Mouse (Mus musculus) ES-E14 (cell line): ENCODE measurements around the gene Hist1h2ba.

Experiments used
- CHD2 ChIP-seq: IDR thresholded peaks from 2 replicates; pipeline ENCODE4 v1.6.1; 2014; ENCODE audit warnings: mild to moderate bottlenecking, low read depth, low read length, inconsistent platforms
- HCFC1 ChIP-seq: IDR thresholded peaks from 2 replicates; pipeline ENCODE4 v1.6.1; 2012; ENCODE audit warnings: low read length, inconsistent platforms, borderline replicate concordance; ENCODE audit not compliant: insufficient read depth
- MAFK ChIP-seq: IDR thresholded peaks from 2 replicates; pipeline ENCODE4 v1.6.1; 2014; ENCODE audit warnings: mild to moderate bottlenecking, low read depth, low read length, inconsistent platforms; ENCODE audit not compliant: insufficient read depth
- ZNF384 ChIP-seq: IDR thresholded peaks from 2 replicates; pipeline ENCODE4 v1.6.1; 2012; ENCODE audit warnings: low read depth, low read length, inconsistent platforms

- TF ChIP-seq HCFC1 (no peak), CHD2 (no peak), MAFK (0 out of 2 replicates have a peak, but pooled peaks have one; percentile 24), ZNF384 (no peak)
Measured at GRCm38 (mm10) chr13:23942861-23943260, 8.9 kb upstream of the Hist1h2ba start.
